8 mouse cellular contexts compared by ENCODE assay signal in the genomic region with DNA sequence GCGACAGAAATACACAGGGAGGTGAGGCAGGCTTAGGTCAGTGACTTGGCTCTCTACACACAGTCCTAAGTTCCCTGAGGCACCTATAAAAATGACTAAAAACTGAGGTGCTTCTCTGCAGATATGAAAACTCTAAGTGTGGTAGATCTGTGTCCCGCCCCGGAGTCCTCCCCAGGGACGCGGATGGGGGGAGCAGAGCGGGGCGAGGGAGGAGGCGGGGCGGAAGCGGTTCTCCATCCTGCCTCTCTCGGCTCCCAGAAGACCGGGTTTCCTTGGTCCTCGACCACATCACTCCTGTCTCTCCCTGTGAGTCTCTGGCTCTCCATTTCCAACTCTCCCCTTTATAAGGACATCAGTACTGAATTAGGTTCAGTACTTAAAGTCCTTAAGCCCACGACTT. TPM values are rescaled to one million over a fixed set of nuclear protein-coding genes. Genes with fewer than 3 reads are reported as not detected.
DNase-seq lines count a peak whose midpoint lies in the region; ATAC-seq and TF ChIP-seq lines count a peak whose summit lies in the region.

No protein-coding gene starts in this region.

- H3K4me3 ChIP-seq in thymus, adult 2 months (ENCODE audit: control insufficient read depth, insufficient read depth, low read length), result no peak overlapping the region; the same call in 1 of the 2 replicates
- H3K4me3 ChIP-seq in embryonic facial prominence, embryonic 11.5 days (ENCODE audit: low read depth, low read length), result peak overlapping the region; percentile 23
- H3K4me3 ChIP-seq in limb, embryonic 15.5 days, result peak overlapping the region; percentile 32
- H3K4me3 ChIP-seq in olfactory bulb, adult 2 months (ENCODE audit: insufficient read depth, low read depth, low read length), result peak overlapping the region; percentile 12; the same call in 1 of the 2 replicates

- ATAC-seq in embryonic facial prominence, embryonic 11.5 days (replicated peaks; ENCODE audit: insufficient number of reproducible peaks, low FRiP score, low TSS enrichment, low read depth), result no peak
- ATAC-seq in limb, embryonic 15.5 days (ENCODE audit: insufficient number of reproducible peaks, low FRiP score, low TSS enrichment, low read depth), result 0 out of 2 replicates have a peak, but pooled peaks have one; percentile 15

- WGBS in thymus, adult 2 months, result under 1% methylated on average over 14 of the region's 14 CpGs
- 0% methylated on average over 14 of the region's 14 CpGs for WGBS in embryonic facial prominence, embryonic 11.5 days
- WGBS in limb, embryonic 15.5 days, result 0% methylated on average over 13 of the region's 14 CpGs
- under 1% methylated on average over 13 of the region's 14 CpGs for WGBS in olfactory bulb, adult 2 months

- DNase-seq in thymus, adult 2 months, result peak; percentile 58
- no peak for DNase-seq in thymus, adult 18-20 months
- peak; percentile 54 for DNase-seq in embryonic facial prominence, embryonic 11.5 days (ENCODE audit: low spot score)
- peak; percentile 60 for DNase-seq in heart, postnatal 4 days
- DNase-seq in testis, postnatal 14 days (ENCODE audit: low spot score), result no peak
- no peak for DNase-seq in natural killer cell, adult 2 months (ENCODE audit: low spot score in 2 of 2)

- H3K9ac ChIP-seq in embryonic facial prominence, embryonic 11.5 days (replicated peaks; ENCODE audit: low read length), result 0 out of 2 replicates have a peak overlapping the region, but pooled peaks have one; percentile 6
- H3K9ac ChIP-seq in limb, embryonic 15.5 days, result peak overlapping the region; percentile 8; the same call in 1 of the 2 replicates

- H3K36me3 ChIP-seq in thymus, adult 2 months (ENCODE audit: control insufficient read depth, insufficient read depth, low read length), result no peaks in the 10 kb centered on the region
- no peaks in the 10 kb centered on the region for H3K36me3 ChIP-seq in embryonic facial prominence, embryonic 11.5 days (replicated peaks; ENCODE audit: control insufficient read depth, insufficient read depth, low read depth, low read length)
- no peaks in the 10 kb centered on the region for H3K36me3 ChIP-seq in limb, embryonic 15.5 days

- H3K27ac ChIP-seq in thymus, adult 2 months (ENCODE audit: control insufficient read depth, insufficient read depth, low read length), result no peak overlapping the region
- H3K27ac ChIP-seq in embryonic facial prominence, embryonic 11.5 days (replicated peaks; ENCODE audit: low read depth, low read length), result no peak overlapping the region
- peak overlapping the region; percentile 68 for H3K27ac ChIP-seq in limb, embryonic 15.5 days
- peak overlapping the region; percentile 73 for H3K27ac ChIP-seq in olfactory bulb, adult 2 months (ENCODE audit: insufficient read depth, low read depth, low read length)

- peaks cover 28% of the 10 kb centered on the region for H3K4me1 ChIP-seq in thymus, adult 2 months (replicated peaks; ENCODE audit: control insufficient read depth, insufficient read depth, low read length)
- peaks cover 3% of the 10 kb centered on the region; the same call in 1 of the 2 replicates for H3K4me1 ChIP-seq in embryonic facial prominence, embryonic 11.5 days (ENCODE audit: control insufficient read depth, insufficient read depth, low read length)
- peaks cover 36% of the 10 kb centered on the region for H3K4me1 ChIP-seq in limb, embryonic 15.5 days
- H3K4me1 ChIP-seq in olfactory bulb, adult 2 months (ENCODE audit: control insufficient read depth, insufficient read depth, low read length), result peaks cover 41% of the 10 kb centered on the region

- no peak for TF ChIP-seq POLR2A in thymus, adult 2 months (IDR thresholded peaks at IDR 0.05; ENCODE audit: control insufficient read depth, extremely low read depth, insufficient read depth, low read length, poor library complexity)
- no peak for TF ChIP-seq POLR2A in olfactory bulb, adult 2 months (IDR thresholded peaks at IDR 0.05; ENCODE audit: insufficient read depth, low read depth, low read length)

- no peaks in the 10 kb centered on the region for H3K9me3 ChIP-seq in embryonic facial prominence, embryonic 11.5 days (replicated peaks; ENCODE audit: control insufficient read depth, low read length)
- no peaks in the 10 kb centered on the region for H3K9me3 ChIP-seq in limb, embryonic 15.5 days

- H3K4me2 ChIP-seq in embryonic facial prominence, embryonic 11.5 days (ENCODE audit: low read depth, low read length), result peak overlapping the region; percentile 44
- peak overlapping the region; percentile 48 for H3K4me2 ChIP-seq in limb, embryonic 15.5 days

- TF ChIP-seq CTCF in thymus, adult 2 months (IDR thresholded peaks at IDR 0.05; ENCODE audit: borderline replicate concordance, control insufficient read depth, extremely low read depth, insufficient read depth, low read length, poor library complexity), result no peak
- no peak for TF ChIP-seq CTCF in olfactory bulb, adult 2 months (IDR thresholded peaks at IDR 0.05; ENCODE audit: insufficient read depth, low read depth, low read length)

- H3K27me3 ChIP-seq in thymus, adult 2 months (ENCODE audit: control insufficient read depth, insufficient read depth, low read length), result no peaks in the 10 kb centered on the region
- H3K27me3 ChIP-seq in embryonic facial prominence, embryonic 11.5 days (ENCODE audit: control insufficient read depth, insufficient read depth, low read length), result peaks cover 14% of the 10 kb centered on the region
- peaks cover 32% of the 10 kb centered on the region; the same call in 1 of the 2 replicates for H3K27me3 ChIP-seq in limb, embryonic 15.5 days

RNA-seq across cellular contexts. Expression of gene Trhr2, which starts 16.8 kb away (rescaled TPM):
- 0.35 and 0.51 TPM in 2 replicates for polyA plus RNA-seq in thymus, adult 2 months (2012; rRNA removed)
- not detected in 2 replicates for polyA plus RNA-seq in embryonic facial prominence, embryonic 11.5 days (2014; fragmentation: Nextera tagmentation; extraction: Ambion mirVana)
- total RNA-seq in heart, postnatal 4 days (2021), result not detected
- 0.12 and 0.14 TPM in 2 replicates for polyA plus RNA-seq in limb, embryonic 15.5 days (2015; fragmentation: Nextera tagmentation; extraction: Ambion mirVana)
- not detected in 2 replicates for polyA plus RNA-seq in olfactory bulb, adult 2 months (2012; ENCODE audit: insufficient read depth, insufficient read length, low replicate concordance, missing spikeins)

RNA-seq across cellular contexts. Expression of gene Zc3h18, which starts 32.7 kb away (rescaled TPM):
- 66.3 and 69.8 TPM in 2 replicates for polyA plus RNA-seq in thymus, adult 2 months (2012; rRNA removed)
- 39.3 and 40.1 TPM in 2 replicates for polyA plus RNA-seq in embryonic facial prominence, embryonic 11.5 days (2014; fragmentation: Nextera tagmentation; extraction: Ambion mirVana)
- total RNA-seq in heart, postnatal 4 days (2021), result 10 to 100 TPM; 28.4 to 31.1 TPM
- polyA plus RNA-seq in limb, embryonic 15.5 days (2015; fragmentation: Nextera tagmentation; extraction: Ambion mirVana), result 46.8 and 47.5 TPM in 2 replicates
- not detected in 2 replicates for polyA plus RNA-seq in olfactory bulb, adult 2 months (2012; ENCODE audit: insufficient read depth, insufficient read length, low replicate concordance, missing spikeins)

Comparison
In these comparisons a context has a peak if more than half of its experiments do, and no peak if none do; other contexts are left out.
1. DNase-seq: peak in thymus, adult 2 months (single experiment), embryonic facial prominence, embryonic 11.5 days (single experiment) and heart, postnatal 4 days (single experiment); none in thymus, adult 18-20 months (0 of 2), testis, postnatal 14 days (single experiment) and natural killer cell, adult 2 months (0 of 2).
2. H3K27ac ChIP-seq: peak in limb, embryonic 15.5 days (single experiment) and olfactory bulb, adult 2 months (single experiment); none in thymus, adult 2 months (single experiment) and embryonic facial prominence, embryonic 11.5 days (single experiment).